Mouse (Mus musculus) small intestine, adult 2 months (tissue): ENCODE measurements around the gene Bex4. TPM values are rescaled to one million over a fixed set of nuclear protein-coding genes. Genes with fewer than 3 reads are reported as not detected.
"Not testable (repeated sequence)": the region's sequence is repeated elsewhere in the genome, so short reads cannot be mapped to it uniquely, and the experiment has no call there.

ENCODE experiments used
- H3K27ac ChIP-seq: fragments of 200-500 bp; 2 replicates; pipeline ENCODE4 v1.5.1; 2012; ENCODE audit warnings: low read depth, low read length, control low read depth, inconsistent platforms; ENCODE audit not compliant: insufficient read depth
- H3K27me3 ChIP-seq: fragments of 200-500 bp; 2 replicates; pipeline ENCODE4 v1.6.1; 2012; ENCODE audit warnings: mild to moderate bottlenecking, moderate library complexity, low read length, inconsistent platforms; ENCODE audit not compliant: control insufficient read depth, insufficient read depth
- H3K36me3 ChIP-seq: fragments of 200-500 bp; 2 replicates; pipeline ENCODE4 v1.6.1; 2012; ENCODE audit warnings: mild to moderate bottlenecking, low read length, control low read depth, inconsistent platforms; ENCODE audit not compliant: control insufficient read depth, insufficient read depth
- H3K4me1 ChIP-seq: fragments of 200-500 bp; 2 replicates; pipeline ENCODE4 v1.6.1; 2012; ENCODE audit warnings: low read length, inconsistent platforms, mixed read lengths; ENCODE audit not compliant: control insufficient read depth, insufficient read depth, insufficient read length
- H3K4me3 ChIP-seq: fragments of 200-500 bp; 2 replicates; pipeline ENCODE4 v1.5.1; 2012; ENCODE audit warnings: low read depth, mild to moderate bottlenecking, control low read depth, inconsistent platforms, low read length, moderate library complexity
- CTCF ChIP-seq: fragments of 200-500 bp; IDR thresholded peaks from 2 replicates; pipeline ENCODE4 v1.5.1; 2012; ENCODE audit warnings: low read depth, mild to moderate bottlenecking, control low read depth, inconsistent platforms, low read length, moderate library complexity, mixed read lengths; ENCODE audit not compliant: insufficient replicate concordance, insufficient read length; ENCODE audit errors: extremely low read depth
- POLR2A ChIP-seq: fragments of 200-500 bp; IDR thresholded peaks from 2 replicates; pipeline ENCODE4 v1.6.1; 2012; ENCODE audit warnings: low read depth, mild to moderate bottlenecking, control low read depth, inconsistent platforms, low read length, moderate library complexity
- WGBS: fragments of 180-500 bp; shearing (Covaris S2); methylation state at CpG from one replicate; pipeline ENCODE4 v1.1.7; 2018; 5-methylcytosine and 5-hydroxymethylcytosine counted together
- polyA plus RNA-seq: library from polyadenylated mRNA; depleted of rRNA; stranded (reverse); fragments of >200 nt; gene quantifications from 2 replicates; pipeline ENCODE4 v1.2.3, GENCODE M21; 2012; rRNA removed

Bex4 gene
- 0.20 TPM in 1 of 2 replicates, not detected in the other for polyA plus RNA-seq

GRCm38 (mm10) chrX:136138827-136139639, at the start of gene Bex4:
TSS of gene Bex4 (plus strand) at chrX:136138996.
- H3K36me3 ChIP-seq, H3K4me3 ChIP-seq, H3K27ac ChIP-seq, H3K4me1 ChIP-seq, H3K27me3 ChIP-seq: not testable (repeated sequence)
- WGBS = 30% methylated on average over 4 of the region's 64 CpGs

- no peaks in the 10 kb centered on the region for H3K36me3 ChIP-seq
- TF ChIP-seq CTCF (no peak), POLR2A (no peak)
These were observed 46.1 kb upstream of the Bex4 start for GRCm38 (mm10) chrX:136092497-136093279.

GRCm38 (mm10) chrX:136094421-136094820, 44.4 kb upstream of the Bex4 start:
- TF ChIP-seq CTCF (no peak), POLR2A (no peak)
- H3K36me3 ChIP-seq = no peaks in the 10 kb centered on the region
- H3K4me3 ChIP-seq = no peak overlapping the region
- WGBS = 36% methylated on average over 2 of the region's 2 CpGs
- H3K27me3 ChIP-seq = no peaks in the 10 kb centered on the region
- H3K27ac ChIP-seq = no peak overlapping the region
- H3K4me1 ChIP-seq = no peaks in the 10 kb centered on the region

More at GRCm38 (mm10) chrX:136092497-136093279, 46.1 kb upstream of the Bex4 start:
- no peak overlapping the region for H3K4me3 ChIP-seq
- H3K4me1 ChIP-seq = no peaks in the 10 kb centered on the region
- no peaks in the 10 kb centered on the region for H3K27me3 ChIP-seq
- no peak overlapping the region for H3K27ac ChIP-seq
- WGBS = 10% methylated on average over 2 of the region's 2 CpGs

GRCm38 (mm10) chrX:136104046-136104723, 34.6 kb upstream of the Bex4 start:
- Histone ChIP-seq H3K4me1 (no peaks in the 10 kb centered on the region), H3K27me3 (no peaks in the 10 kb centered on the region), H3K4me3 (no peak overlapping the region), H3K36me3 (no peaks in the 10 kb centered on the region), H3K27ac (no peak overlapping the region)
- WGBS = 67% methylated on average over 4 of the region's 4 CpGs
- no peak for TF ChIP-seq POLR2A
- no peak for TF ChIP-seq CTCF

GRCm38 (mm10) chrX:136104724-136105088, 34.1 kb upstream of the Bex4 start:
- WGBS = 69% methylated on average over 3 of the region's 3 CpGs
- no peaks in the 10 kb centered on the region for H3K36me3 ChIP-seq
- H3K4me1 ChIP-seq = no peaks in the 10 kb centered on the region
- H3K27me3 ChIP-seq = no peaks in the 10 kb centered on the region
- H3K4me3 ChIP-seq = no peak overlapping the region
- TF ChIP-seq POLR2A (no peak), CTCF (no peak)
- no peak overlapping the region for H3K27ac ChIP-seq

- Histone ChIP-seq H3K27me3 (no peaks in the 10 kb centered on the region), H3K36me3 (no peaks in the 10 kb centered on the region), H3K4me1 (no peaks in the 10 kb centered on the region), H3K4me3 (no peak overlapping the region), H3K27ac (no peak overlapping the region)
- 36% methylated on average over 6 of the region's 6 CpGs for WGBS
- no peak for TF ChIP-seq POLR2A
- TF ChIP-seq CTCF = no peak
These were observed 30.9 kb upstream of the Bex4 start for GRCm38 (mm10) chrX:136107942-136108341.

DNA sequence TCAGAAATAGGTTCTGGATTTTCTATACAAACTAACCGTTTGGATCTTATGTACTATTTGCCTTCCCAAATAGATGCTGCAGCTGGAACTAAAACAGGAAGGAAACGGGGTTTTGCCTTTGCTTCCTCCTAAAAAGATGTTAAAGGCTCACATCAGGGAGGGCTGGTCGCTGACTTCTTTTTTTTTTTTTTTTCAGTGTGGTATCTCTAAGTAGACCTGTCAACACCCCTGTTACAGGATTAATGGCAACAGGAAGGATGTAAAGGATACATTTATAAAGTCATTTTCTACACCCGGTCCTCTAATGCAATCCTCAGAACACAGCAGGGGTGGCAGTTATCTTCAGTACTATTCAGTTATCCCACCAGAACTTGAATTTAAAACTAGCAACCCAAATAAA, 23.8 kb upstream of the Bex4 start:
- WGBS = 30% methylated on average over 4 of the region's 4 CpGs
- Histone ChIP-seq H3K27ac (no peak overlapping the region), H3K4me1 (no peaks in the 10 kb centered on the region), H3K4me3 (no peak overlapping the region), H3K27me3 (no peaks in the 10 kb centered on the region), H3K36me3 (no peaks in the 10 kb centered on the region)
- no peak for TF ChIP-seq POLR2A
- TF ChIP-seq CTCF = no peak
